Mouse (Mus musculus): ENCODE data around the gene Gtpbp1.

Gene Gtpbp1

DNA sequence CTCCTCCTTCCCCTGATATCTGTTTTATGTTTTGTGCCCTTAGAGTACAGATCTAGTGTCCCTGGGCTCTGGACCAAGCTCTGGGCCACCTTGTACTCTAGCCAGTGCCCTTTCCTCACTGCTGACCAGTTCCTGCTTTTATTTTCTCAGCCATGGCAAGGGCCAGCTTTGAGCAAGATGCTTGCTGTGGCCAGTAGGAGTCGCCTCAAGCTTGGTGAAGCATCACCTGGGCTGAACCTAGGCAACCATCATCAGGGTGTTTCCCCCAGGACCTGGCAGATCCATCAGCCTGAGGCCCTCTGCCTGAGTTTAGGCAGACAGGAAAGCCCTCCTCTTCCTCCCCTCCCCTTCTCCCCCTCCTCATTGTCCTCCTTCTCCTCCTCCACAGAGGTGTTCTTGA is 32.8 kb downstream of the Gtpbp1 start:
- no peak for DNase-seq (ENCODE audit: extremely low spot score)

DNA sequence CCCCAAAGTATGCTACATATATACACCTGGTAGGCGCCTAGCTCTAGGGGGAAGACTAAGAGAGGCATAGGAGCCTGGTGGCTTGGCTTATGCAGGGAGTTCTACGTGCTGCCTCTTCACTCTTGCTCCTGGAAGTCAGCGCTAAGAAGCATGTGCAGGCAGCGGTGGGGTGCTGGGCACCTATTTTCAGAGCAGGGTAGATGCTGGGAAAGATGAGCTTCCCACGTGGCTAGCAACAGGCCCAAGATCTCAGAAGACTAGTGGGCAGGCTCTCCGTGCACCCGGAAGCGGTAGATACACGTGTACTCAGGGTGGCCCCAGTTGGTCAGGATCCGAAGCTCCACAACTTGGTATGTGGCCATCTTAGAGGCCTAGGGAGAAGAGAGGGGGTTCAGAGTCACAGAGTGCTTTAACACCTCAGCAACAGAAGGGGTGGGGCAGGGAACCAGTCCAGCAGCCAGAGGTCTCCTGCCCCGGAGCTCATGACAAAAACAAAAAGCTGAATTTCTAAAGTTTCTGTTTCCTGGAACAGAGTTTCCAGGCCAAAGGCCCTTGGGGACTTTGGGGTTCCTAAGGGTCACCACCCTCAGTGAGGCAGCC is 34.6 kb downstream of the Gtpbp1 start:
- no peak for DNase-seq (ENCODE audit: extremely low spot score)

GRCm38 (mm10) chr15:79727840-79728239 is 37.2 kb downstream of the Gtpbp1 start:
- no peak for DNase-seq (ENCODE audit: extremely low spot score)

- no peak for DNase-seq (ENCODE audit: extremely low spot score)
Measured at GRCm38 (mm10) chr15:79728311-79728710, 37.7 kb downstream of the Gtpbp1 start.

- no peak for DNase-seq (ENCODE audit: extremely low spot score)
Measured at GRCm38 (mm10) chr15:79728731-79729388, 38.2 kb downstream of the Gtpbp1 start.

- no peak for DNase-seq (ENCODE audit: extremely low spot score)
Measured at GRCm38 (mm10) chr15:79731554-79731953, 40.9 kb downstream of the Gtpbp1 start.

DNA sequence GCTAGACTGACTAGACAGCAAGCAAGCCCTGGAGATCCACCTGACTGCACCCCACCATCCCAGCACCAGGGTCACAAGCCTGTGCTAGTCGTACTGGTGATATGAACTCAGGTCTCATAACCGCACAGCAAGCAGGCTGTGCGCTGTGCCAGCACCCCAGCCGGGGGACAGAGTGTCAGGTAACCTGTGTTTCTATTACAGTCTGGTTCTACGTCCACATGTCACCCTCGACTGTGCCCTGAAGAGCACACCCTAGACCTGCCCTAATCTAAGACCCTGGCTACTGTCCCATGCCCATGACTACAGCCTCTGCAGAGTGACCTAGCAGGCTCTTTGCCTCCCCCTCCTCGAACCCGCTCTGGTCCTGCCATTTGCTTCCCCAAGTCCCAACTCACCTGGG is 42.5 kb downstream of the Gtpbp1 start:
- no peak for DNase-seq (ENCODE audit: extremely low spot score)

GRCm38 (mm10) chr15:79733640-79734039 is 43.0 kb downstream of the Gtpbp1 start:
- DNase-seq (ENCODE audit: extremely low spot score), result no peak

- DNase-seq (ENCODE audit: extremely low spot score), result no peak
Measured at GRCm38 (mm10) chr15:79734311-79734710, 43.7 kb downstream of the Gtpbp1 start.

DNA sequence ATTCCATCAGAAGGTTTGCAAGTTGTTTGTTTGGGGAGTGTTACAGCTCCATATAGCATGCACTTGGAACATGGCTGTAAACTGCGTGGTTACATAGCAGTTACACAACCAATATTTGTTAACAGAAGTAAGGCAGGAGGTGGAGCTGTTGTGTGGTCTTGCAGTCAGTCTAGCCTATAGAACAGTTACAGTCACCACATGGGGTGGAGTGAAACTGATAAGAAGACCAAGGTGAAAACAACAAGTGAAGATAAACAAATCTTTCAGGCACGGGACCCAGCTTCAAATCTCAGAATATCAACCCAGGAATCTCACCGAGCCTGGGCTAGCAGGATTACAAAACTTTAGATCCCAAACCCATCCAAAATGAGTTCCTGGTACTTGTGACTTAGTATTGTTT is 50.1 kb downstream of the Gtpbp1 start:
- no peak for DNase-seq (ENCODE audit: extremely low spot score)

DNA sequence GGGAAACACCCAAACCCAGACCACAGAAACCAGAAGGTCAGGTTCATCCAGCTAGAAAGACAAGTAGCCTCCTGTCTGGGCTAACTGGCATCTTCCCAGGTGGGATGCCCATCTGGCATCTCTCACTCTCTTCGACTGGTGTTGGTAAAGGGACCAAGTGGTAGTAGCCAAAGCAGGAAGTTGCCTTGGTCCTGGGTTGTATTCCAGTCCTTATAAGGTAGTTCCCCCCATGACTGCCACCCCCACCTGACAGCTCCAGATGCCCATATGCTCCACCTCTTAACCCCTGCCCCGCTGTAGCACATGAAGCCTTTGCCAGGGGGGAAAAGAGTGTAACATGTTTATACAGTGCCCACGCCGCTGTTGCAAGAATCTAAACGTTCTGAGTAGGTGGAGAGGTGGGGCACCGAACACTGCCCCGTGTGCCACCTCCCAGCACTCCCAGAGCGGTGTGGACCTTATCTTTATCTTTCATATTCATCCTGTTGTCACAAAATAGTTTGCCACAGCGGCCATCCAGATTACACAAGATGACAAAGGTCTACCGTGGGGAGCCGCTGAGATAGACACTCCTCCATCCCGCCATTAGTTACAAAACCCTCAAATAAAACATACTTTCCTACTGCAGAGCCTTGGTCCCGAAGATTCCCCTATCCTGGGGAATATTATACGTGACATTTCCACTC is 50.7 kb downstream of the Gtpbp1 start:
- DNase-seq (ENCODE audit: extremely low spot score), result no peak

DNA sequence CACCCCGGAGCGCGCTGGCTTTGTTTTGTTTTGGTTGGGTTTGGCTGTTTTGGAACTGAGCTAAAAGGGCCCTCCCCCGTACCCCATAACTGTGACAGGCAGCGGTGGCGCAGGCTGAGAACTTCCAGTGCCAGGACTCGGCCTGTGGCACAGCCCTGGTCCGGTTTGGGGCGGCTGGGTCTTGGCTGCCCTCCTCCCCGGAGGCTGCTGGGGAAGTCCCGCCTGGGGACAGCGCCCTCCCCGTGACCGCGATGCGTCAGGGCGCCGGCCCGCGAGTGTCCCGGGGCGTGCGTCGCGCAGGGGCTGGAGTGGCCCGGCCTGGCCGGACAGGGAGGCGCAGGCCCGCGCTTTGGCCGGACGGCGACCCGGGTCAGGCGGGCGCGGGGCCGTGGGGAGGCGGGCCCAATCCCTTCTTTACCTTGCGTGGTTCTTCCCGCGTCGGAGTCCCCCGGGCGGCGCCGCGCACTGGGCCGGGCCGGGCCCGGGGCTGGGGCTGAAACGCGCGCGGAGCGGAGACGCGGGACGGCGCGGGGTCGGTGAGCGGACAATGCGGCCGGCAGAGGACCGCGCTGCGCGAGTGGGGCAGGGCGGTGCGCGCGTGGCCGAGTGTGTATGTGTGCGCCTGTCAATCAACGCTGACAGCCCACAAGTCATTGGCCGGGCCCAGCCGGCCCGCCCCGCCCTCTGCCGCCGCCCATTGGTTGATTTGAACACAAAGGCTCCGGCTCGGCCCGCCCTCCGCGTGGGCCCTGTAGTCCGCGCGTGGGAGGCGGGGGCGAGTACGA is 51.5 kb downstream of the Gtpbp1 start, which contains the start of gene Sun2:
Gene Sun2 (minus strand): TSS at position 616 of the 785 bp plus-strand sequence.
- peak; percentile 88 for DNase-seq (ENCODE audit: extremely low spot score)

- no peak for DNase-seq (ENCODE audit: extremely low spot score)
Measured at GRCm38 (mm10) chr15:79742706-79743023, 52.0 kb downstream of the Gtpbp1 start.

- DNase-seq (ENCODE audit: extremely low spot score), result no peak
Measured at GRCm38 (mm10) chr15:79744001-79744400, 53.4 kb downstream of the Gtpbp1 start.

DNA sequence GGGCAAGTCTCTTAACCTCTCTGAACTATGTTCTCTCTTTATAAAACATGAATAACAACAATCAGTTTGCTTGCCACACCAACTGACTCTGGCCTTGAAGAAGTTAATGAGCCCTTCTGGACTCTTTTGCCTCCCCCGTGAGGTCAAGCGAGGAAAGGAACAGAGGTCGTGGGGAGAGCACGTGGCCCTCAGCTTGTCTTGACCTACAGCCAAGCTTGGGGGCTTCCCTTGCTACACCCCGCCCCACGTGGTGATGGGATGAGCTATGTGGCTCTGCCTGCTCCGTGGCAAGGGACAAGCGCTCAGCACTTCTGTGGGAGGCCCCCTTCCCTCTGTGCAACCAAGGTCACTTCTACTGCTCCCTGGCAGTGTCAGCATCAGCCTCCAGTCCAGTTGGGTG is 54.1 kb downstream of the Gtpbp1 start:
- DNase-seq (ENCODE audit: extremely low spot score), result no peak

DNA sequence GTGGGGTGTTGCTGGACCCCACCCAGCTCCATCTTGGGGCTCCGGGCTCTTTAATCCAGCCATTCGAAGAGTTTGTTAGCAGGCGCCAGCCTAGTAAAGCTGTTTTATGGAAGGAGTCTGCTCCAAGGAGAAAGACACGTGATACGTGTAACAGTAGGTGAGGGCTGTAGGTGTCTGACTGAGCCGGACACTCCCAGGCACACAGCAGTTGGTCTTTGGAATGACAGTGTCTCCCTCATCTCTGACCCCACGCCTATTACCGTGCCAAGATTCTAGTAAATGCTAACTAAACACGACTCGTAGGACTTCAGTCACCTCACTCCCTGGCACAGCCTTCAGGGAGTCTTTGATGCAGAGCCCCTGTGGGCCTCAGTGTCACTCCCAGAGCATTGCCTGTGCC is 54.7 kb downstream of the Gtpbp1 start:
- no peak for DNase-seq (ENCODE audit: extremely low spot score)

- DNase-seq (ENCODE audit: extremely low spot score), result no peak
Measured at GRCm38 (mm10) chr15:79745883-79746282, 55.2 kb downstream of the Gtpbp1 start.

- peak; percentile 42 for DNase-seq (ENCODE audit: extremely low spot score)
Measured at GRCm38 (mm10) chr15:79747998-79748397, 57.4 kb downstream of the Gtpbp1 start.

- no peak for DNase-seq (ENCODE audit: extremely low spot score)
Measured at GRCm38 (mm10) chr15:79749162-79749561, 58.5 kb downstream of the Gtpbp1 start.

DNA sequence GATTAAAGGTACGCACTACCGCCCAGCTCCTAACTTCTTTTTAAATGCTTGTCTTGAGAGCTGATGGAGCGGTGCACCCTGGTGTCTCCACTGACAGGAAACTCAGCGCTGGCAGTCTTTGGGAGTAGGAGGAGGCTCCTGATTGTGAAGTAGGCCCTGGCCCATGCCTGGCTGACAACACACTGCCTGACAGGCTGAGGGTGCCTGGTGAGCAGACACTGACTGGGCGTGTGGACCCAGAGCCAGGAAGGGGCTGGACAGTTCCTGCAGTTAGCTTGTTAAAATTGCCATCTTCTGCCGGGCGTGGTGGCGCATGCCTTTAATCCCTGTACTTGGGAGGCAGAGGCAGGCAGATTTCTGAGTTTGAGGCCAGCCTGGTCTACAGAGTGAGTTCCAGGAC is 59.6 kb downstream of the Gtpbp1 start:
- DNase-seq (ENCODE audit: extremely low spot score), result no peak

DNA sequence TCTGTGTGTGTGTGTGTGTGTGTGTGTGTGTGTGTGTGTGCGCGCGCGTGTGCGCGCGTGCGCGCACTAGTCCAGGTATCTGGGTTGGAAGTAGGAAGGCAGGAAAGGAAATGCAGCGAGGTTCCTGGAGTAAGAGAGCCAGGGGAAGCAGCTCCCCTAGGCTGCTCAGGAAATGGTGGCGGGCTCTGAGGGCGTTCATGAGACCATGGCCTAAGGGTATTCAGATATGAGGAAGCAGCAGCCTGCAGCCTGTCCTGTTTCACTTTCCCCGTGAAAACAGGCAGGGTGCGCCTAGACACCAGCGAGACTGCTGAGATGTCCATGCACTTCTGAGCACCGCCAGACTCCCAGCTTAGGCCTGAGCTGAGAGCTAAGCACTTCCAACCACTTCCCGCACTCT is 61.1 kb downstream of the Gtpbp1 start:
- no peak for DNase-seq (ENCODE audit: extremely low spot score)

- peak; percentile 78 for DNase-seq (ENCODE audit: extremely low spot score)
Measured at GRCm38 (mm10) chr15:79752742-79753419, 62.2 kb downstream of the Gtpbp1 start.

Data from embryo, embryonic 9.5 days (tissue).